Mouse (Mus musculus) embryonic facial prominence, embryonic 15.5 days (tissue): ENCODE data around the gene Tmem14c. TPM values are rescaled to one million over a fixed set of nuclear protein-coding genes. Genes with fewer than 3 reads are reported as not detected.

ENCODE experiments used
- ATAC-seq: fragments of 200-750 bp; cut with Nextera tagmentation; 2 replicates; pipeline ENCODE4 v1.8.0; 2017; ENCODE audit warnings: low read depth, moderate TSS enrichment; ENCODE audit not compliant: insufficient number of reproducible peaks, low FRiP score, low TSS enrichment
- H3K27ac ChIP-seq: fragments of 300-500 bp; sonication (generic); replicated peaks from 2 replicates; pipeline ENCODE4 v1.5.1; 2015; ENCODE audit warnings: mild to moderate bottlenecking, inconsistent platforms
- H3K27me3 ChIP-seq: fragments of 300-500 bp; sonication (generic); 2 replicates; pipeline ENCODE4 v1.6.1; 2015; ENCODE audit warnings: inconsistent platforms
- H3K36me3 ChIP-seq: fragments of 300-500 bp; sonication (generic); 2 replicates; pipeline ENCODE4 v1.6.1; 2015; ENCODE audit warnings: mild to moderate bottlenecking, inconsistent platforms
- H3K4me1 ChIP-seq: fragments of 300-500 bp; sonication (generic); 2 replicates; pipeline ENCODE4 v1.6.1; 2015; ENCODE audit warnings: inconsistent platforms
- H3K4me2 ChIP-seq: fragments of 300-500 bp; sonication (generic); replicated peaks from 2 replicates; pipeline ENCODE4 v1.6.1; 2015; ENCODE audit warnings: mild to moderate bottlenecking, inconsistent platforms
- H3K4me3 ChIP-seq: fragments of 300-500 bp; sonication (generic); replicated peaks from 2 replicates; pipeline ENCODE4 v1.5.1; 2015; ENCODE audit warnings: mild to moderate bottlenecking, inconsistent platforms
- H3K9ac ChIP-seq: fragments of 300-500 bp; sonication (generic); 2 replicates; pipeline ENCODE4 v1.6.1; 2015; ENCODE audit warnings: inconsistent platforms
- H3K9me3 ChIP-seq: fragments of 300-500 bp; sonication (generic); replicated peaks from 2 replicates; pipeline ENCODE4 v1.6.1; 2016; ENCODE audit warnings: inconsistent platforms
- WGBS: fragments of 180-500 bp; shearing (Covaris S2); methylation state at CpG from one replicate; pipeline ENCODE4 v1.1.7; 2015; 5-methylcytosine and 5-hydroxymethylcytosine counted together
- polyA plus RNA-seq: library from polyadenylated mRNA; unstranded; fragments of >200 nt; fragmentation: Nextera tagmentation; extraction: Ambion mirVana; gene quantifications from 2 replicates; pipeline ENCODE4 v1.2.1, GENCODE M21; 2015

Gene Tmem14c
- polyA plus RNA-seq: 192 and 201 TPM in 2 replicates

- Histone ChIP-seq H3K9ac (peak within 1 kb of the TSS; percentile 58), H3K27ac (peak within 1 kb of the TSS; percentile 96), H3K27me3 (no peaks in the 10 kb centered on the region), H3K36me3 (peaks cover 57% of the 10 kb centered on the region), H3K9me3 (no peaks in the 10 kb centered on the region), H3K4me1 (peaks cover 18% of the 10 kb centered on the region), H3K4me2 (peak within 1 kb of the TSS; percentile 61), H3K4me3 (peak within 1 kb of the TSS; percentile 73)
- ATAC-seq: peak; percentile 98
- WGBS: 1% methylated on average over 43 of the region's 43 CpGs
Measured at GRCm38 (mm10) chr13:41015829-41016634, at the start of gene Tmem14c. Gene Tmem14c (plus strand): TSS chr13:41016292.

- H3K9me3 ChIP-seq: no peaks in the 10 kb centered on the region
- 88% methylated on average over 10 of the region's 10 CpGs for WGBS
- no peak overlapping the region for H3K4me2 ChIP-seq
- H3K27ac ChIP-seq: no peak overlapping the region
- H3K36me3 ChIP-seq: no peaks in the 10 kb centered on the region
- no peak for ATAC-seq
- no peaks in the 10 kb centered on the region for H3K27me3 ChIP-seq
- H3K9ac ChIP-seq: no peak overlapping the region
- no peaks in the 10 kb centered on the region for H3K4me1 ChIP-seq
- H3K4me3 ChIP-seq: no peak overlapping the region
Measured at GRCm38 (mm10) chr13:40967609-40968008, 48.5 kb upstream of the Tmem14c start.

DNA sequence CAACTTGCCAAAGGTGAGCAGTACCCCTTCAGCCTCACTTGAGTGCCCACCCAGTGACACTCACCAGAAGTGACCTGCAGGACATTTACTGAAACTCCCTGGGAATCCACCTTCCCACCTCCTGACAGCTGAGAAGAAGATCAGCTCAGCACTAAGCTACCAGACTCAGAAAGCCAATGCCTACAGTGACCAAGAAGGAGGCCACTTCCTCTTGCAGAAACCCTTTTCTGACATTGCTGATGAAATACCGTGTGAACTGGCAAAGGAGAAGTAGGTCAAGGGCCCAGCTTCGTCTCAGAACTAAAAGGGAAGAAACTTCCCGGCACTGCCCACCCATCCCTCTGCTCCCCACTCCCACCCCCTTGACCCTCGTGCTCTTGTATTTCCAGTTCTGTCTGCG lies 47.5 kb upstream of the Tmem14c start:
- WGBS: 77% methylated on average over 5 of the region's 5 CpGs
- H3K4me1 ChIP-seq: no peaks in the 10 kb centered on the region
- no peak overlapping the region for H3K4me3 ChIP-seq
- H3K9ac ChIP-seq: no peak overlapping the region
- H3K27me3 ChIP-seq: no peaks in the 10 kb centered on the region
- no peak overlapping the region for H3K4me2 ChIP-seq
- no peak for ATAC-seq
- H3K9me3 ChIP-seq: no peaks in the 10 kb centered on the region
- no peaks in the 10 kb centered on the region for H3K36me3 ChIP-seq
- no peak overlapping the region for H3K27ac ChIP-seq

- Histone ChIP-seq H3K4me1 (no peaks in the 10 kb centered on the region), H3K9me3 (no peaks in the 10 kb centered on the region), H3K4me3 (no peak overlapping the region), H3K27ac (no peak overlapping the region), H3K27me3 (no peaks in the 10 kb centered on the region), H3K4me2 (no peak overlapping the region), H3K9ac (no peak overlapping the region), H3K36me3 (no peaks in the 10 kb centered on the region)
- WGBS: 86% methylated on average over 4 of the region's 4 CpGs
- no peak for ATAC-seq
Measured at GRCm38 (mm10) chr13:40969761-40970390, 46.2 kb upstream of the Tmem14c start.

DNA sequence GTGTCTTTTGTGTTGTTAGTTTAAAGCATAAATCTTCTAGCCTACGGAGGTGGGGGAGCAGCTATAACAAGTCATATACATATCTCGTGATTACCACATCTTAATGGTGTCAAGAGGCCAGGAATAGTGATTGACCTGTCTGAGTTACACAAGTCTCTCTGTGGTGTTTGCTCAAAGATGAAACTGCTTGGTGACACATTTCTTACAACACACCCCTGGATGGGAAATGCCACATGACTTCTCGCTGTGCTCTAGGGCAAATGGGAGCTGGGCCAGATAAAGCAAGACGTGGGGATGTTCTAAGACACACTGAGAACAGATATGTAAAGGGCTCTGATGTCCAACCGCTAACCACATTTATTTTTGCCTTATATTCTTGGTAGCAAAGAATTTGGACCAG lies 44.8 kb upstream of the Tmem14c start:
- no peak overlapping the region for H3K4me2 ChIP-seq
- no peak overlapping the region for H3K27ac ChIP-seq
- no peaks in the 10 kb centered on the region for H3K9me3 ChIP-seq
- WGBS: 74% methylated on average over 5 of the region's 5 CpGs
- no peaks in the 10 kb centered on the region for H3K27me3 ChIP-seq
- no peak for ATAC-seq
- no peaks in the 10 kb centered on the region for H3K4me1 ChIP-seq
- H3K4me3 ChIP-seq: no peak overlapping the region
- no peaks in the 10 kb centered on the region for H3K36me3 ChIP-seq
- H3K9ac ChIP-seq: no peak overlapping the region

GRCm38 (mm10) chr13:40971831-40972230 lies 44.3 kb upstream of the Tmem14c start:
- no peak overlapping the region for H3K4me2 ChIP-seq
- no peak overlapping the region for H3K27ac ChIP-seq
- 76% methylated on average over 2 of the region's 2 CpGs for WGBS
- ATAC-seq: no peak
- H3K9ac ChIP-seq: no peak overlapping the region
- no peaks in the 10 kb centered on the region for H3K27me3 ChIP-seq
- no peaks in the 10 kb centered on the region for H3K36me3 ChIP-seq
- no peaks in the 10 kb centered on the region for H3K9me3 ChIP-seq
- H3K4me1 ChIP-seq: no peaks in the 10 kb centered on the region
- H3K4me3 ChIP-seq: no peak overlapping the region

GRCm38 (mm10) chr13:40972976-40973375 lies 43.1 kb upstream of the Tmem14c start:
- no peak overlapping the region for H3K4me2 ChIP-seq
- H3K27ac ChIP-seq: no peak overlapping the region
- no peaks in the 10 kb centered on the region for H3K27me3 ChIP-seq
- no peak for ATAC-seq
- no peak overlapping the region for H3K4me3 ChIP-seq
- no peaks in the 10 kb centered on the region for H3K36me3 ChIP-seq
- H3K9me3 ChIP-seq: no peaks in the 10 kb centered on the region
- WGBS: 91% methylated on average over 5 of the region's 5 CpGs
- no peak overlapping the region for H3K9ac ChIP-seq
- no peaks in the 10 kb centered on the region for H3K4me1 ChIP-seq

DNA sequence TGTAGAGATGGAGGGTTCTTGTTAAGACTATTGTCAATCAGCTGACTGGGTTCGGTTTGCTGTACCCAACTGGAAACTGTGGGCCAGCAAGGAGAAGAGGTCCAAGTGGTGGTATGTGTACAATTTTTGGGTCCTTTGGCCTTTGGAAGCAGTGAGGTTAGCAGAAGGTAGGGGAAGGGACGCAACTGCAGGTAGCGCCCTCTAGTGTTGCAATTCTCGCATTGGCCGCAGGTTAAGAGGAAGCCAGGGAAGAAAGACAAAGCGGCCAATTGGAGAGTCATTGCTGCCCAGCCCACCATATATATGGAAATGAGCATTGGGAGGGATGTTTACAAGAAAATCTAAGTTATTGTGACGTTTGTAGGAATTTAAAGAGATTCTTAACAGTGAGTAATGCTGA lies 38.5 kb upstream of the Tmem14c start:
- ATAC-seq: no peak
- Histone ChIP-seq H3K4me2 (no peak overlapping the region), H3K9me3 (no peaks in the 10 kb centered on the region), H3K27ac (no peak overlapping the region), H3K4me3 (no peak overlapping the region), H3K9ac (no peak overlapping the region), H3K36me3 (no peaks in the 10 kb centered on the region), H3K4me1 (no peaks in the 10 kb centered on the region), H3K27me3 (no peaks in the 10 kb centered on the region)
- WGBS: 16% methylated on average over 7 of the region's 7 CpGs

- Histone ChIP-seq H3K4me3 (no peak overlapping the region), H3K27me3 (no peaks in the 10 kb centered on the region), H3K4me2 (no peak overlapping the region), H3K36me3 (no peaks in the 10 kb centered on the region), H3K9ac (no peak overlapping the region), H3K4me1 (no peaks in the 10 kb centered on the region), H3K9me3 (no peaks in the 10 kb centered on the region), H3K27ac (no peak overlapping the region)
- WGBS: 69% methylated on average over 4 of the region's 4 CpGs
- no peak for ATAC-seq
Measured at GRCm38 (mm10) chr13:40978652-40979051, 37.4 kb upstream of the Tmem14c start.

DNA sequence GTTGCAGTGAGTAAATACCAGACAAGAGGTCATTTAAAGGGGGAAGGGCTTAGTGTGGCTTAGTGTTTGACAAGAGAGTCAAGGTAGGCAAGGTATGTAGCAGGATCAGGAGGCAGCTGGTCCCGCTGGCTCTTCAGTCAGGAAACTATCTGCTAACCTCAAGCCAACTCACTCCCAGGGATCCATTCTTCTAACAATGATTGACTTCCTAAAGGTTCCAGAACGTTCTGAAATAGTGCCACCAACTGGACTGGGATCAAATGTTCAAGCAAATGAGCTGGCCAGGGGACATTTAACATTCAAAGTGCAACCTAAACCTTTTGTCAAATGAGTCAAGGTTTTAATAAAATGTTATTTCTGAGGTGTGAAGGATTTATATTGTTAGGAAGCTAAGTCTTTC lies 36.8 kb upstream of the Tmem14c start:
- Histone ChIP-seq H3K36me3 (no peaks in the 10 kb centered on the region), H3K4me1 (no peaks in the 10 kb centered on the region), H3K4me2 (no peak overlapping the region), H3K27ac (no peak overlapping the region), H3K9me3 (no peaks in the 10 kb centered on the region), H3K9ac (no peak overlapping the region), H3K4me3 (no peak overlapping the region), H3K27me3 (no peaks in the 10 kb centered on the region)
- WGBS: 53% methylated on average over 2 of the region's 2 CpGs
- ATAC-seq: no peak

GRCm38 (mm10) chr13:40982759-40983158 lies 33.3 kb upstream of the Tmem14c start:
- Histone ChIP-seq H3K4me2 (no peak overlapping the region), H3K4me3 (no peak overlapping the region), H3K27ac (no peak overlapping the region), H3K36me3 (no peaks in the 10 kb centered on the region), H3K9me3 (no peaks in the 10 kb centered on the region), H3K9ac (no peak overlapping the region), H3K4me1 (no peaks in the 10 kb centered on the region), H3K27me3 (no peaks in the 10 kb centered on the region)
- no peak for ATAC-seq
- WGBS: 66% methylated on average over 1 of the region's 1 CpGs

DNA sequence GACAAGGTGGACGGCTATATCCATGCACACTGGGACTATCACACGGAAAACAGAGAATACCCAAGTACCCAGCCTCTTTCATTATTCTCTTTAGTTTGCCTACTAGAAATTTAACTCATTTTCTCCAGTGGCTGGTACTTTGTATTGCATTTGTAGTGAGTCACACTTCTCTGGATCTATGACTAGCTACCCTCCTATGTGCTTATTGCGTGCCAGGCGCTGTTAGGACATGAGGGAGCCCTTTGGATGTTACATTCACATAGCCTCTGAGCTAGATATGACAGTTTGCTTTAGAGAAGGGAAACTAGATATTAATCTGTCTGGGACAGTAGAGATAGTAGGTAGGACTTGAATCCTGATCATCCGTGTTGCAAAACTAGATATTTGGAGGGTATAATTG lies 30.0 kb upstream of the Tmem14c start:
- WGBS: 90% methylated on average over 5 of the region's 5 CpGs
- H3K4me1 ChIP-seq: no peaks in the 10 kb centered on the region
- no peaks in the 10 kb centered on the region for H3K9me3 ChIP-seq
- no peaks in the 10 kb centered on the region for H3K27me3 ChIP-seq
- no peak overlapping the region for H3K27ac ChIP-seq
- H3K4me2 ChIP-seq: no peak overlapping the region
- H3K9ac ChIP-seq: no peak overlapping the region
- no peak overlapping the region for H3K4me3 ChIP-seq
- no peak for ATAC-seq
- no peaks in the 10 kb centered on the region for H3K36me3 ChIP-seq
